Mouse (Mus musculus) heart, embryonic 16.5 days (tissue): ENCODE measurements around the gene Tecta. TPM values are rescaled to one million over a fixed set of nuclear protein-coding genes. Genes with fewer than 3 reads are reported as not detected.

Experiments used
- ATAC-seq: fragments of 200-750 bp; cut with Nextera tagmentation; replicated peaks from 2 replicates; pipeline ENCODE4 v1.8.0; 2017; ENCODE audit warnings: moderate number of reproducible peaks; ENCODE audit not compliant: insufficient read depth, low FRiP score; ENCODE audit errors: extremely low read depth
- H3K27ac ChIP-seq: fragments of 300-500 bp; sonication (generic); 2 replicates; pipeline ENCODE4 v1.5.1; 2014; ENCODE audit warnings: mild to moderate bottlenecking, low read length, control low read depth, moderate library complexity
- H3K27me3 ChIP-seq: fragments of 300-500 bp; sonication (generic); 2 replicates; pipeline ENCODE4 v1.6.1; 2014; ENCODE audit warnings: low read length, mixed read lengths; ENCODE audit not compliant: control insufficient read depth, insufficient read depth
- H3K36me3 ChIP-seq: fragments of 300-500 bp; sonication (generic); 2 replicates; pipeline ENCODE4 v1.6.1; 2014; ENCODE audit not compliant: control insufficient read depth, insufficient read depth
- H3K4me1 ChIP-seq: fragments of 300-500 bp; sonication (generic); 2 replicates; pipeline ENCODE4 v1.6.1; 2014; ENCODE audit warnings: low read length, mixed read lengths; ENCODE audit not compliant: control insufficient read depth, insufficient read depth
- H3K4me2 ChIP-seq: fragments of 300-500 bp; sonication (generic); 2 replicates; pipeline ENCODE4 v1.6.1; 2014; ENCODE audit warnings: low read depth, mild to moderate bottlenecking, control low read depth, low read length
- H3K4me3 ChIP-seq: fragments of 300-500 bp; sonication (generic); 2 replicates; pipeline ENCODE4 v1.5.1; 2014; ENCODE audit warnings: mild to moderate bottlenecking, control low read depth, low read length
- H3K9ac ChIP-seq: fragments of 300-500 bp; sonication (generic); 2 replicates; pipeline ENCODE4 v1.6.1; 2014; ENCODE audit warnings: low read length, control low read depth
- H3K9me3 ChIP-seq: fragments of 300-500 bp; sonication (generic); replicated peaks from 2 replicates; pipeline ENCODE4 v1.6.1; 2016; ENCODE audit warnings: low read length; ENCODE audit not compliant: control insufficient read depth
- WGBS: fragments of 180-500 bp; shearing (Covaris S2); extraction: QIAGEN DNeasy Blood & Tissue Kit; methylation state at CpG from one replicate; pipeline ENCODE4 v1.1.7; 2014; 5-methylcytosine and 5-hydroxymethylcytosine counted together
- polyA plus RNA-seq: library from polyadenylated mRNA; unstranded; fragments of >200 nt; fragmentation: Nextera tagmentation; extraction: Ambion mirVana; gene quantifications from 2 replicates; pipeline ENCODE4 v1.2.1, GENCODE M21; 2015

Gene Tecta
- polyA plus RNA-seq, 1 experiment from 2014 or later = 0.01 TPM

DNA sequence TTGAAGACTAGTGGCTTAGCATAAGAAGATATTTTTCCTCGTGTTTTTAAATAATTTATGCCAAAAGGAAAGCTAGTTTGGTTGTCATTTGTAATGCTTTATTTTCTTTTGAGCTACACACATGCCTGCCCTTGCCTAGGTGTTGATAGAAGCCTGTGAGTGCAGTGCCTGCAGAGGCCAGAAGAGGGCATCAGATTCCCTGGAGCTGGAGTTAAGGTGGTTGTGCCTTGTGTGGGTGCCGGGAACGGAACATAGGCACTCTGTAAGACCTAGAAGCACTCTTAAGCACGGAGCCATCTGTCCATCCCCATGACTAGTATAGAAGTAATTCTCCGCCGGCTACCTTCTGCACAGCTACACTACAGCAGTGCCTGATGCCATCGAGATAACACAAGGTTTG lies 79.1 kb downstream of the Tecta start:
- H3K4me1 ChIP-seq = no peaks in the 10 kb centered on the region
- H3K4me3 ChIP-seq = no peak overlapping the region
- H3K9me3 ChIP-seq = peaks cover 4% of the 10 kb centered on the region; the same call in 1 of the 2 replicates
- 90% methylated on average over 7 of the region's 7 CpGs for WGBS
- H3K27me3 ChIP-seq = peaks cover 7% of the 10 kb centered on the region; the same call in 1 of the 2 replicates
- H3K27ac ChIP-seq = no peak overlapping the region
- no peaks in the 10 kb centered on the region for H3K36me3 ChIP-seq
- no peak overlapping the region for H3K4me2 ChIP-seq
- ATAC-seq = no peak
- H3K9ac ChIP-seq = no peak overlapping the region

GRCm38 (mm10) chr9:42318455-42318987 lies 81.2 kb downstream of the Tecta start:
- H3K9me3 ChIP-seq = peaks cover 4% of the 10 kb centered on the region; the same call in 1 of the 2 replicates
- no peak overlapping the region for H3K9ac ChIP-seq
- no peaks in the 10 kb centered on the region for H3K27me3 ChIP-seq
- 79% methylated on average over 9 of the region's 9 CpGs for WGBS
- ATAC-seq = no peak
- no peak overlapping the region for H3K4me3 ChIP-seq
- H3K4me1 ChIP-seq = no peaks in the 10 kb centered on the region
- H3K4me2 ChIP-seq = no peak overlapping the region
- H3K27ac ChIP-seq = no peak overlapping the region
- no peaks in the 10 kb centered on the region for H3K36me3 ChIP-seq

GRCm38 (mm10) chr9:42317337-42317736 lies 82.4 kb downstream of the Tecta start:
- Histone ChIP-seq H3K4me2 (no peak overlapping the region), H3K27me3 (no peaks in the 10 kb centered on the region), H3K4me1 (no peaks in the 10 kb centered on the region), H3K4me3 (no peak overlapping the region), H3K9ac (no peak overlapping the region), H3K36me3 (no peaks in the 10 kb centered on the region), H3K27ac (no peak overlapping the region), H3K9me3 (peaks cover 4% of the 10 kb centered on the region; the same call in 1 of the 2 replicates)
- 55% methylated on average over 3 of the region's 3 CpGs for WGBS
- no peak for ATAC-seq

DNA sequence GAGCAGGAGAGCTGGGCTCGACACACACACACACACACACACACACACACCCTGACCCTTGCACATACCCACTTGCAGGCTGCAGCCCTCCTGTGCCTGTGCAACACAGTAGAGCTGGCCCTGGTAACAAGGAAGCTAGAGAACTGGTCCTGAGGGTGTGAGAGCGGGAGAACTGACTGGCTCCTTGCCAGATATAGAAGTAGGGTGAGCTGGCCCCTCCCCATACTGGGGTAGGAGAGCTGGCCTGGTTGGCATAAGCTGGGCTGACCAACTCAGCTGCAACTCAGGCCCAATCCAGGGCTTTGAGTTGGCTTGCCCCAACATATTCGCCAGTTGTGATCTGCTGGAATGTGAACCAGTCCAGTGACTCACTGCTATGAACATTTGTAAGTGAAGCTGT lies 83.9 kb downstream of the Tecta start:
- Histone ChIP-seq H3K36me3 (no peaks in the 10 kb centered on the region), H3K27me3 (no peaks in the 10 kb centered on the region), H3K4me2 (no peak overlapping the region), H3K27ac (no peak overlapping the region), H3K4me1 (no peaks in the 10 kb centered on the region), H3K4me3 (no peak overlapping the region), H3K9ac (no peak overlapping the region), H3K9me3 (peaks cover 3% of the 10 kb centered on the region; the same call in 1 of the 2 replicates)
- ATAC-seq = no peak
- WGBS = 57% methylated on average over 3 of the region's 3 CpGs

- WGBS = 54% methylated on average over 4 of the region's 4 CpGs
- Histone ChIP-seq H3K9ac (no peak overlapping the region), H3K9me3 (no peaks in the 10 kb centered on the region), H3K4me3 (no peak overlapping the region), H3K27ac (no peak overlapping the region), H3K4me2 (no peak overlapping the region), H3K36me3 (no peaks in the 10 kb centered on the region), H3K4me1 (no peaks in the 10 kb centered on the region), H3K27me3 (no peaks in the 10 kb centered on the region)
- ATAC-seq = no peak
Measured at GRCm38 (mm10) chr9:42314959-42315358, 84.8 kb downstream of the Tecta start.

GRCm38 (mm10) chr9:42314388-42314787 lies 85.3 kb downstream of the Tecta start:
- Histone ChIP-seq H3K27ac (no peak overlapping the region), H3K36me3 (no peaks in the 10 kb centered on the region), H3K9me3 (no peaks in the 10 kb centered on the region), H3K9ac (no peak overlapping the region), H3K4me2 (no peak overlapping the region), H3K4me3 (no peak overlapping the region), H3K27me3 (no peaks in the 10 kb centered on the region), H3K4me1 (no peaks in the 10 kb centered on the region)
- 67% methylated on average over 6 of the region's 6 CpGs for WGBS
- no peak for ATAC-seq

DNA sequence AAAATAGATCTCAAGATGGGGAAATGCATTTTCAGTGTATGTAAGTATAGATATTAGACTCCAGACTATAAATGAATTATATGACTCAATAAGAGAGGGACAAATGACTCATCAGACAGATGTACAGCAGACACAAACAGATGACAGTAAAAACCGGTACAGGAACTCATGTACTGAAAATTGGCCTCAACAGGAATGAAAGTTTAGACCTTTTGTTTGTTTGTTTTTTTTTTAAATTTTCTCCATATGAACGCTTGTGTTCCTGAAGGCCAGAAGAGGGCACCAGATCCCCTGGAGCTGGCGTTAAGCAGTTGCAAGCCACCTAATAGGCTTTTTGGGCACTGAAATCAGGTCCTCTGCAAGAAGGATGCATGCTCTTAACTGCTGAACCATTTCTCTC lies 85.9 kb downstream of the Tecta start:
- Histone ChIP-seq H3K27ac (no peak overlapping the region), H3K4me3 (no peak overlapping the region), H3K9me3 (no peaks in the 10 kb centered on the region), H3K27me3 (no peaks in the 10 kb centered on the region), H3K9ac (no peak overlapping the region), H3K4me2 (no peak overlapping the region), H3K4me1 (no peaks in the 10 kb centered on the region), H3K36me3 (no peaks in the 10 kb centered on the region)
- ATAC-seq = no peak
- 18% methylated on average over 3 of the region's 3 CpGs for WGBS

DNA sequence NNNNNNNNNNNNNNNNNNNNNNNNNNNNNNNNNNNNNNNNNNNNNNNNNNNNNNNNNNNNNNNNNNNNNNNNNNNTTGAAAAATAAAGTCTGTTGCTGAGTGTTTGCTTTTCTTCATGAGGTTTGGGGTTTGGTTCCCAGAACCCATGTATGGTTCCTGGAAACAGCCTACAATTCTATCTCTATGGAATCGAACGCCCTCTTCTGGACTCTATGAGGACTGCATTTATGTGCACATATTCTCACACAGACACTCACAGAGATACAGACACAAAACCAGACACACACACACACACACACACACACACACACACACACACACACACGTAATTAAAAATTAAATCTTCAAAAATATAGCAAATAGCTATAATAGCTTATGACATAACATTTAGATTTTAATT lies 88.4 kb downstream of the Tecta start:
- WGBS = 76% methylated on average over 3 of the region's 3 CpGs
- no peak overlapping the region for H3K4me2 ChIP-seq
- H3K9me3 ChIP-seq = no peaks in the 10 kb centered on the region
- H3K36me3 ChIP-seq = no peaks in the 10 kb centered on the region
- H3K27me3 ChIP-seq = no peaks in the 10 kb centered on the region
- H3K27ac ChIP-seq = no peak overlapping the region
- no peak overlapping the region for H3K4me3 ChIP-seq
- no peaks in the 10 kb centered on the region for H3K4me1 ChIP-seq
- no peak overlapping the region for H3K9ac ChIP-seq
- ATAC-seq = no peak

DNA sequence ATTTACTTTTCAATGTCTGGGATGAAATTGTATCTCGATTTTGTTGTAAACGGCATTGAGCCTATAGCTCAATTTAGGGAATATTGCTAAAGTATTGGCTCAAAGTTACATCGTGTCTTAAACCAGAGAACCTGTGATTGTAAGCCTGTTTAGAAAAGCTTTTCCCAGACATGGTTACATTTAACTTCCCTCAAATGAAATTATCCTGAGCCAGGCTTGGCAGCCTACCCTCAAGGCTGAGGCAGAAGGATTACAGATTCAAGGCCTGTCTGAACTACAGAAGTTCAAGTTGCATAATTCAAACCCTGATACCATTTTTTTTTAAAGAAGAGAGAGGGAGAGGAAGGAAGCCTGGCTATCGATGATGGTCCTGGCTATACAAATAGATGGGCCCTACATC lies 95.8 kb downstream of the Tecta start:
- ATAC-seq = no peak
- 83% methylated on average over 4 of the region's 4 CpGs for WGBS
- Histone ChIP-seq H3K27ac (no peak overlapping the region), H3K9ac (no peak overlapping the region), H3K4me2 (no peak overlapping the region), H3K27me3 (no peaks in the 10 kb centered on the region), H3K4me1 (no peaks in the 10 kb centered on the region), H3K36me3 (no peaks in the 10 kb centered on the region), H3K9me3 (no peaks in the 10 kb centered on the region), H3K4me3 (no peak overlapping the region)
